Mouse (Mus musculus): ENCODE measurements at regions not wholly inside any gene's neighbourhood (a gene's known extent, or its start where the extent isn't known, plus 50 kb on each side); places are given as distances from the start of the nearest gene placed in this dataset.
"Not testable (repeated sequence)": the region's sequence is repeated elsewhere in the genome, so short reads cannot be mapped to it uniquely, and the experiment has no call there.

GRCm38 (mm10) chr1:8097046-8097445, 3289.4 kb downstream of the Gm37988 start:
- DNase-seq (ENCODE audit: low spot score in 2 of 2), result no peak

- peak in 1 of 2 experiments; percentile 2 for DNase-seq (ENCODE audit: low spot score in 2 of 2)
Measured at GRCm38 (mm10) chr1:8123021-8123420, 3290.9 kb upstream of the A830018L16Rik start.

- not testable (repeated sequence) for DNase-seq (ENCODE audit: low spot score in 2 of 2)
Measured at GRCm38 (mm10) chr1:8134434-8135433, 3279.2 kb upstream of the A830018L16Rik start.

- no peak for DNase-seq (ENCODE audit: low spot score in 2 of 2)
Measured at GRCm38 (mm10) chr1:8142583-8142982, 3271.3 kb upstream of the A830018L16Rik start.

GRCm38 (mm10) chr1:8173196-8173595, 3240.7 kb upstream of the A830018L16Rik start:
- no peak for DNase-seq (ENCODE audit: low spot score in 2 of 2)

Measured in cerebellum, postnatal 4 days (tissue).